Mouse (Mus musculus) thymus, postnatal 0 days (tissue): ENCODE data around the gene Tmem201. TPM values are rescaled to one million over a fixed set of nuclear protein-coding genes. Genes with fewer than 3 reads are reported as not detected.
"Not testable (repeated sequence)": the region's sequence is repeated elsewhere in the genome, so short reads cannot be mapped to it uniquely, and the experiment has no call there.

Experiments used
- DNase-seq: peaks from one replicate; pipeline ENCODE4 v3.0.0-alpha.2; 2015; ENCODE audit warnings: low spot score
- polyA plus RNA-seq: library from polyadenylated mRNA; unstranded; fragments of >200 nt; fragmentation: Nextera tagmentation; extraction: Ambion mirVana; gene quantifications from 2 replicates; pipeline ENCODE4 v1.2.1, GENCODE M21; 2015

The Tmem201 gene
- 11.5 and 11.7 TPM in 2 replicates for polyA plus RNA-seq

- DNase-seq: peak; percentile 97
These were observed at the start of gene Tmem201 for GRCm38 (mm10) chr4:149737383-149738324. TSS of gene Tmem201 (minus strand) at chr4:149738044.

DNA sequence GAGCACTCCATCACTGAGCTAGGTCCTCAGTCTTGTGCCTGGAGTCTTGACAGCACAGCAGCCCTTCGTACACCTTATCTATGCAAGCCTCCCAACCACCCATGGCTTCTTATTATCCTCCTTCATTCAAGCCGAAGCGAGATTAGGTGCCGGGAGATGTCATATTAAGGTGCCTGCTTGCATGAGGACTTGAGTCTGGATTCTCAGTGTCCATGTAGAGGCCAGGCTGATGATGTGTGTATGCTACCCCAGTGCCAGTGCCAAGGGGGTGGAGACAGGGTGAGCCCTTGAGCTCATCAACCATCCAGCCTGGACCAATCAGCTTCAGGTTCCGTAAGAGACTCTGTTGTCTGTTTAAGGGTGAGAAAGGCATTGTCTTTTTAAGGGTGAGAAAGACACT is 47.1 kb upstream of the Tmem201 start:
- DNase-seq: no peak

DNA sequence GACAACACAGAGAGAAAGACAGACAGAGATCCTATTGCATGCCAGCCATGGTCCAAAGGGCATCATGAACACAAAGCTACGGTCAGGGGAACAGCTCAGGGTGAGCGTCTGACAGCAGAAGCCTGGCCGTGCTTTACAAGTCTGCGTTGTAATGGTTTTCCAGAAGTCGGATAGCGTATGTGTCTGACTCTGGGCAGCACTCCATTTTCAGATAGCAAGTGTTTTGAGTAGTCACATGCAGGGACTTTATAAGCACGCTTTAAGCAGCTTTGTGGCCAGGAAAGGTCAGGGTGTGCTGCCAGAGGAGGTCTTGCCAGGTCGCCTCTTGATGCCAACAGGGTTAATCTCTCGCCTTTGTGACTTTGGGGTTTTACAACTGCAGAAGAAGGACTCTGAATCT is 46.5 kb upstream of the Tmem201 start:
- DNase-seq: no peak

GRCm38 (mm10) chr4:149782975-149783374 is 45.1 kb upstream of the Tmem201 start:
- no peak for DNase-seq

- DNase-seq: no peak
These were observed 42.9 kb upstream of the Tmem201 start for GRCm38 (mm10) chr4:149780565-149781356.

GRCm38 (mm10) chr4:149779966-149780365 is 42.1 kb upstream of the Tmem201 start:
- DNase-seq: no peak

GRCm38 (mm10) chr4:149777126-149777525 is 39.3 kb upstream of the Tmem201 start:
- DNase-seq: no peak

GRCm38 (mm10) chr4:149775760-149776362 is 38.0 kb upstream of the Tmem201 start:
- no peak for DNase-seq

DNA sequence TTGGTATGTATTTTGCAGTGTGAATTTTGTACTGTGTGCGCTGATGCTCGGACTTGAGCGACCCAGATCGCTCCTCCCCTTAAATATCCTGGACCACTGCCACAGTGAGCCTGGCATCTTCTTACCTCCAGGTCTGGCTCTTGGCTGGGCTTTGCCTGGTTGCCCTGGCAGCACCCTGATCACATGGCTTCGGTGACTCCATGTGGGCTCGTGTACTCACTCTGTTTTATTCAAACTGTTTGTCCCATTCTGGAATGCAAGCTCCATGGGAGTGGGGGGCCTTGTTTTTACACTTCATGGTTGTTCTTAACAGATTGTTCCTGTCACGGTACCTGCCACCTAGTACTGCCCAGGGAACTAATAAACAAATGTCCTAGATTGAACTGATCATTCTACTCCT is 37.5 kb upstream of the Tmem201 start:
- DNase-seq: no peak

GRCm38 (mm10) chr4:149774094-149774470 is 36.2 kb upstream of the Tmem201 start, which contains the start of gene Slc25a33:
TSS of gene Slc25a33 (minus strand) at chr4:149774277.
- DNase-seq: peak; percentile 87

DNA sequence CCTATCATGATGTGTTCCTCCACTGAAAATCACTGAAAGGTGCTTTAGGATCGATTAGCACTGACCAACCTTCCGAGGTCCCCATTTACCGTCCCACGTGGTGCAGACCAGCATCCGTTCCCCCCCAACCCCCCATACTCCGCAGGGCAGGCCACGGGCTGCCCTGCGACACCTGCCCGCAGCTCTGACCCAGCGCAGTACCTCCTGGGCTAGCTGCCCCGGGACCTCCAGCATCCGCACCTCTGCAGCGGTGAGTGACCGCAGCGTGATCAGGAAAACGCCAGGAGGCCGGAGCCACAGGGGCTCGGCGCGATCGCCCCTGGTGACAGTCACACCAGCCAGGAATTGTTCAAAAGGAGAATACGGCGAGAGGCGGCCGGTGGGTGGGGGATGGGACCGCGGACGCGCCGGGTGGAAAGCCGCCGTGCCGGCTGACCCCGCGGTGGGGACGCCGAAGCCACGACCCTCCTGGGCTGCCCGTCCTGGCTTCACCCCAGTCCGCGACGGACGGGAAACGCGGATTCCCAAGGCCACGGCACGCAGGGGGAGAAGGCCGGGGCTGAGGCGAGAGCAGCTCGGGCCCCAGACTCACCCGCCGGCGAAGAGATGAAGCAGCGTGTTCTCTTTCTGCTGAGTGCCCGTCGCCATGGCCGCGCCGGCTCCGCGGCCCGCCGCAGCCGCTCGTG is 35.7 kb upstream of the Tmem201 start:
- no peak for DNase-seq

DNA sequence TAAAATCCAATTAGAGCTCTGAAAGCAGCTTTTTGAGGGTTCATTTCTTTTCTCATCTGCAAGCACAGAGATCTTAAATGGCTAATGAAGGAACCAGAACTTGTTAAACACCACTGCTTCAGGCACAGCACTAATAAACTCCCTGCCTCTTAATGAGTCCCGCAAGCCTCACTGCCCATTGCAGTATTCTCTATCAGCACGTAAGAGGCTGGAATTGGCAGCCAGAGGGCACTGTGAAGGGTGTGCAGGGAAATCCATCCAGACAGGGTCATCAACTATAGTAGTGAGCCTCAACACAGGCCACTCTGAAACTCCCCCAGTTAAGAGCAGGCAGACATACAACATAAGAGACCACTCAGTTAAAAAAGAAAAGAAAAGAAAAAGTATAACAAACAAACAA is 34.5 kb upstream of the Tmem201 start:
- DNase-seq: no peak

DNA sequence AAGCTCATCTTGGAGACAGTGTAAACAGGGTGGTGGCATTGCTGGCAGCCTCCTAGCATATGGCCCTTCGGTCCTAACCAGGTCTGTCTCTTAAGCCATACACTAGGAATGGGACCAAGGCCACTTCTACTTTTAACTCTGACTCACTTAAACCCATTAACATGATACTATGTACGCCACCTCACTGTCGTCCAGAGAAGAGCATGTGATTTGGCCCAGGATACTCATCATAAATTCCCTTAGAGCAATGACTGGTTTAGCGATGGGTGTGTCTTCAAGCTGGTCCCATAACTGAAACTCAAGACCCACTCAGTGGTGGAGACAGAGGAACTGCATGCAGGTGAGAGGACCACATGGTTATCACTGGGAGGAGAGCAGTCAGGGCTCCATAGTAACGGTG is 27.4 kb upstream of the Tmem201 start:
- DNase-seq: no peak

DNA sequence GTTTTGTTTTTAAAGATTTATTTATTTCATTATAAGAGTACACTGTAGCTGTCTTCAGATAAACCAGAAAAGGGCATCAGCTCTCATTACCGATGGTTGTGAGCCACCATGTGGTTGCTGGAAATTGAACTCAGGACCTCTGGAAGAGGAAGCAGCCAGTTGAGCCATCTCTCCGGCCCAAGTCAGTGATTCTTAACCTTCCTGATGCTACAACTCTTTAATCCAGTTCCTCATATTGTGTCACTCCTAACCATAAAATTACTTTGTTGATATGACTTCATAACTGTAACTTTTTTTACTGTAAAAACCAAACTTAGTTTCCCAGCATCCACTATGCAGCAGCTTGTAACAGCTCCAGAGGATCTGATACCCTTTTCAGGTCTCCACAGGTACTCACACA is 25.5 kb upstream of the Tmem201 start:
- no peak for DNase-seq

DNA sequence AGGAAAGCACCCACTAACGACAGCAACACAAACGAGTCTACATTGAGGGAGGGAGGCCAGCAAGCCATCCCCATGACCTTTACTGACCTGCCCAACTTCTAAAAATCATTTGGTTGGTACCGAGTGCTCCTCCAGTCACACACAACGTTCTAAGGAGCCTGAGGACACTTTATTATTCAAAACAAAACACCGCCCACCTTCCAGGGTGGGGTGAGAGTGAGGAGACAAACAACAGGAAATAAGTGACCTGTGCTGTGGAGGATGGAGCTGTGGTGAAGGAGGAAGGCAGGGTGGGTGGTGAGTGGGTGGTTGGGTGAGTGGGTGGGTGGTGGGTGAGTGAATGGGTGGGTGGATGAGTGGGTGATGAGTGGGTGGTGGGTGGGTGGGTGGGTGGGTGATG is 21.7 kb upstream of the Tmem201 start:
- DNase-seq: no peak

DNA sequence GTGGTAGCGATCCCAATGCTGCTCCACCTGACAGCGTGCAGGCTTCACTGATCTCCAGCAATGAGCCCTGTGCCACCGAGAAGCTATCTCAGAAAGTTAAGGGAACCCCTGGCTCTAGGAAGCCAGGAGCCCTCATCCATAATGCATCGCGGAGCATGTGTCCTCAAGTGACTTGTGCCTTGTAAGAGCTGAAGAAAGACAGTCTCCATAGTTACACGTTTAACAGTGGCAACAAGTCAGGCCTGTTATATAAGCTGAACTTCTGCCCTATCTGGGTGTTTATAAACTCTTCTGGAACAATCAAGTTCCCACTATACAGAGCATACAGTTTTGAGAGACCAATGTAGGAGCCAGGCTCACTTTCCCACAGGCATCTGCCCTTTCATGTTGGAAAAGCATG is 20.6 kb upstream of the Tmem201 start:
- no peak for DNase-seq

GRCm38 (mm10) chr4:149756546-149756945 is 18.7 kb upstream of the Tmem201 start:
- not testable (repeated sequence) for DNase-seq

GRCm38 (mm10) chr4:149752836-149753235 is 15.0 kb upstream of the Tmem201 start:
- DNase-seq: no peak

DNA sequence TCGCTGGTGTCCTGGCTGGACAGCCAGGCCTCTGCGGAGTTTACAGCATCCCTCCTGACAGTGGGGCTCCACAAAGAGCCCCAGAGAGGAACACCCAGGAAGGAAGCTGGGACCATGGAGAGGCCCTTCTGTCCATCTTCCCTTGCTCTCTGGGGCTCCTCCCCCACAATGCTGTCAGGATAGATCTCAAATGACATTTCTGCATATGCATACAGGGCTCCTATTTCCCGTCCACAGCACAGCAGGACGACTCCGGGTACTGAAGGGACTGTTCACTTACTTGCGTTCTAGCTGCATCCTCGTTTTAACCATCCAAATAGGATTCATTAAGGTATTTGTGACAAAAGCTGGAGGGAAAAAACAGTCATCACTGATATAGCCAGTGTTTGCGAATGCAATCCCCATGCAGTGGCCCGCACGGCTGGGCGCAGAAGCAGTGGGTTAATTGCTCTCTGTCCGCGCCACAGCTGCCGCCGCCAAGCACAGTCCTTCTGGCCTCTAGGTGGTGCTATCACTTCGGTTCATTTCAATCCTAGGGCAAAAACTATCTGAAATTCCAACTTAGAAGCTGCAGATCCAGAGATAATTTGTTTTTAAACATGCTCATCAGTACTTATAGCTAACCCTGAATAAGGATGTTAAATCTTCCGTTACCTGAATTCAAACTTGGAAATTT is 14.4 kb upstream of the Tmem201 start:
- DNase-seq: peak; percentile 31

- DNase-seq: no peak
These were observed 12.8 kb upstream of the Tmem201 start for GRCm38 (mm10) chr4:149750671-149751070.

- not testable (repeated sequence) for DNase-seq
These were observed 11.8 kb upstream of the Tmem201 start for GRCm38 (mm10) chr4:149749663-149750015.
